Mouse (Mus musculus) heart, postnatal 4 days (tissue): Measurements from ENCODE around the gene Il18bp. TPM values are rescaled to one million over a fixed set of nuclear protein-coding genes. Genes with fewer than 3 reads are reported as not detected.

ENCODE experiments used
- DNase-seq: peaks from one replicate; pipeline ENCODE4 v3.0.0; 2021
- total RNA-seq, 2 experiments: library from RNA; stranded (reverse); gene quantifications; 2 replicates each; pipeline ENCODE4 v1.2.3; 2021

Il18bp gene
- total RNA-seq, 2 experiments from 2014 or later: 3.6 to 4.1 TPM

GRCm38 (mm10) chr7:102000921-102001630 is 17.4 kb downstream of the Il18bp start:
- peak; percentile 47 for DNase-seq

- DNase-seq: no peak
These were observed 18.2 kb downstream of the Il18bp start for GRCm38 (mm10) chr7:102000296-102000695.

GRCm38 (mm10) chr7:101999461-102000151 is 18.9 kb downstream of the Il18bp start:
- DNase-seq: no peak

GRCm38 (mm10) chr7:101998194-101998927 is 20.1 kb downstream of the Il18bp start:
- peak; percentile 91 for DNase-seq

- DNase-seq: no peak
These were observed 24.2 kb downstream of the Il18bp start for GRCm38 (mm10) chr7:101994241-101994640.

- DNase-seq: no peak
These were observed 33.4 kb downstream of the Il18bp start for GRCm38 (mm10) chr7:101985081-101985480.

GRCm38 (mm10) chr7:101982735-101983134 is 35.8 kb downstream of the Il18bp start:
- no peak for DNase-seq

GRCm38 (mm10) chr7:101974505-101974904 is 44.0 kb downstream of the Il18bp start:
- DNase-seq: peak; percentile 60

- DNase-seq: no peak
These were observed 44.8 kb downstream of the Il18bp start for GRCm38 (mm10) chr7:101973730-101974129.

GRCm38 (mm10) chr7:101971721-101972120 is 46.8 kb downstream of the Il18bp start:
- no peak for DNase-seq

GRCm38 (mm10) chr7:101970821-101971461 is 47.5 kb downstream of the Il18bp start:
- peak; percentile 82 for DNase-seq

GRCm38 (mm10) chr7:101970429-101970775 is 48.1 kb downstream of the Il18bp start:
- DNase-seq: peak; percentile 94

GRCm38 (mm10) chr7:101969694-101970428 is 48.6 kb downstream of the Il18bp start:
- DNase-seq: peak; percentile 86

GRCm38 (mm10) chr7:101968751-101969150 is 49.7 kb downstream of the Il18bp start:
- peak; percentile 18 for DNase-seq

- DNase-seq: no peak
These were observed 51.2 kb downstream of the Il18bp start for GRCm38 (mm10) chr7:101967256-101967655.

GRCm38 (mm10) chr7:101965606-101966005 is 52.9 kb downstream of the Il18bp start:
- DNase-seq: no peak

Other genes with a start within 250 kb of the Il18bp start
- gene Phox2a, start 200.4 kb downstream of the Il18bp start, total RNA-seq: under 1 TPM; 0.27 to 0.43 TPM
- gene Inppl1, start 180.5 kb downstream of the Il18bp start, total RNA-seq: 100 to 1,000 TPM; 139 to 141 TPM
- under 1 TPM; 0.33 to 0.38 TPM for gene Folr2, start 161.5 kb downstream of the Il18bp start, total RNA-seq
- gene Anapc15, start 155.0 kb downstream of the Il18bp start, total RNA-seq: 10 to 100 TPM; 45.7 to 50.8 TPM
- gene Folr1, start 147.9 kb downstream of the Il18bp start, total RNA-seq: 1 to 10 TPM; 1.1 to 2.9 TPM
- gene Lamtor1, start 112.8 kb downstream of the Il18bp start, total RNA-seq: 100 to 1,000 TPM; 104 to 109 TPM
- gene Tomt, start 112.3 kb downstream of the Il18bp start, total RNA-seq: not detected
- 1 to 10 TPM; 1.1 TPM for gene Lrrc51, start 84.8 kb downstream of the Il18bp start, total RNA-seq
- 100 to 1,000 TPM in 1 of 2 experiments, 10 to 100 TPM in 1; 98.4 to 108 TPM for gene Numa1, start 84.6 kb downstream of the Il18bp start, total RNA-seq
- 10 to 100 TPM; 23.8 to 25.6 TPM for gene Rnf121, start 46.8 kb upstream of the Il18bp start, total RNA-seq
- gene Xndc1, start 46.8 kb upstream of the Il18bp start, total RNA-seq: 10 to 100 TPM; 13.2 to 13.3 TPM
- gene Xntrpc, start 47.0 kb upstream of the Il18bp start, total RNA-seq: 1 to 10 TPM in 1 of 2 experiments, under 1 TPM in 1; 0.90 to 1.1 TPM
- under 1 TPM; 0.36 to 0.50 TPM for gene Trpc2, start 64.4 kb upstream of the Il18bp start, total RNA-seq
- 1 to 10 TPM; 8.0 to 8.1 TPM for gene Art1, start 83.1 kb upstream of the Il18bp start, total RNA-seq
- gene Art5, start 90.8 kb upstream of the Il18bp start, total RNA-seq: 1 to 10 TPM in 1 of 2 experiments, under 1 TPM in 1; 0.45 to 1.1 TPM
- under 1 TPM in 1 of 2 experiments, not detected in 1; 0.10 TPM for gene Chrna10, start 98.1 kb upstream of the Il18bp start, total RNA-seq
- 10 to 100 TPM; 50.3 to 50.7 TPM for gene Nup98, start 191.5 kb upstream of the Il18bp start, total RNA-seq
- gene Pgap2, start 191.5 kb upstream of the Il18bp start, total RNA-seq: 10 to 100 TPM; 43.2 to 47.4 TPM
- gene Rhog, start 237.4 kb upstream of the Il18bp start, total RNA-seq: 10 to 100 TPM; 37.0 to 39.2 TPM
- gene Stim1, start 249.1 kb upstream of the Il18bp start, total RNA-seq: 10 to 100 TPM; 23.9 to 24.0 TPM